19 mouse cellular contexts compared by ENCODE assay signal in the genomic region with DNA sequence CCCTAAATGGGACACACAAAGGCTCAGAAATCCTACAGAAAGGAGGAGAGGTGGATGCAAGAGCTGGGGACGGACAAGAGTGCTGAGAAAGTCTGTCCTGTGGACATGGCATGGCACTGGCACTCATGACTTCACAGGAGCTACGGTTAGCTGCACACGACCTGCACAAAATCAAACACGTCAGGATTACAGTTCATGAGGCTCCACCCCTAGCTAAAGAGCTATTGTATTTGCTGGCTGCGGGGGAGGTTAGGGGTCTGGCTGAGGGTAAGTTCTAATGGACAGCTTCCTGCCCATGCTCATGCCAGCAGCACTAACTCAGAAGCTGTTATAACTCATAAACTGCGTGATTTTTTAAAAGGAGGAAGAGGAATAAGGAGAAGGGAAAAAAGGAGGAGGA. TPM values are rescaled to one million over a fixed set of nuclear protein-coding genes. Genes with fewer than 3 reads are reported as not detected.
DNase-seq lines count a peak whose midpoint lies in the region; ATAC-seq and TF ChIP-seq lines count a peak whose summit lies in the region.
"Had no signal": no experiment of that assay in that cellular context is flagged by ENCODE, and none has a peak within 500 bp of the region (broad histone marks: within the 10 kb centered on the region; RNA-seq: fewer than 3 reads in every experiment).

No protein-coding gene starts in this region.

- H3K4me2 ChIP-seq in stomach, postnatal 0 days (replicated peaks; ENCODE audit: low read depth): no peak overlapping the region
- H3K4me2 ChIP-seq: limb, embryonic 12.5 days; midbrain, embryonic 11.5 days; neural tube, embryonic 15.5 days had no signal

- TF ChIP-seq CTCF in gastrocnemius, adult 2 months (IDR thresholded peaks at IDR 0.05): no peak
- no peak for TF ChIP-seq CTCF in kidney, adult 2 months (conservative IDR thresholded peaks at IDR 0.05; ENCODE audit: insufficient read depth, insufficient read length, low read depth, low read length)
- no peak for TF ChIP-seq CTCF in stomach, postnatal 0 days (IDR thresholded peaks at IDR 0.05; ENCODE audit: low read depth)

- H3K4me3 ChIP-seq in gastrocnemius, adult 2 months: no peak overlapping the region
- H3K4me3 ChIP-seq in kidney, adult 2 months (ENCODE audit: insufficient read depth, low read depth, low read length): no peak overlapping the region
- H3K4me3 ChIP-seq in stomach, postnatal 0 days (ENCODE audit: low read depth, low read length): no peak overlapping the region
- H3K4me3 ChIP-seq: limb, embryonic 12.5 days; neural tube, embryonic 15.5 days had no signal

- peak overlapping the region; percentile 2; the same call in 1 of the 2 replicates for H3K27ac ChIP-seq in gastrocnemius, adult 2 months
- H3K27ac ChIP-seq in kidney, adult 2 months (ENCODE audit: insufficient read depth, low read depth, low read length): no peak overlapping the region
- no peak overlapping the region for H3K27ac ChIP-seq in stomach, postnatal 0 days (replicated peaks)
- H3K27ac ChIP-seq: limb, embryonic 12.5 days; liver, embryonic 14.5 days; neural tube, embryonic 15.5 days had no signal

- ATAC-seq in stomach, postnatal 0 days (ENCODE audit: low FRiP score, low TSS enrichment): no peak
- ATAC-seq: forebrain, postnatal 0 days had no signal

- no peak for DNase-seq in gastrocnemius, adult 2 months
- DNase-seq in gastrocnemius, adult 18-20 months (ENCODE audit: low spot score): no peak
- peak; percentile 33 for DNase-seq in kidney, adult 2 months
- DNase-seq in kidney, adult 9 months: no peak
- peak; percentile 27 for DNase-seq in Muller cell, postnatal 12 days (ENCODE audit: inconsistent ontology term)
- DNase-seq in mesoderm, embryonic 11.5 days (ENCODE audit: low read depth, low spot score): peak; percentile 20
- DNase-seq in stomach, postnatal 0 days (ENCODE audit: low spot score): no peak
- DNase-seq in right cerebral cortex, postnatal 10 days (ENCODE audit: low spot score in 2 of 2): no peak
- DNase-seq: adrenal gland, postnatal 10 days; cerebellum, adult 9-10 months; forebrain, postnatal 0 days; gastrocnemius, postnatal 10 days; right cerebral cortex, adult 18-20 months; spleen, adult 18-20 months; thymus, postnatal 36 days had no signal

- H3K4me1 ChIP-seq in kidney, adult 2 months (ENCODE audit: control insufficient read depth, insufficient read depth, low read length): peaks cover 8% of the 10 kb centered on the region; the same call in 1 of the 2 replicates
- H3K4me1 ChIP-seq in stomach, postnatal 0 days (replicated peaks; ENCODE audit: control insufficient read depth, insufficient read depth): no peaks in the 10 kb centered on the region
- H3K4me1 ChIP-seq: neural tube, embryonic 15.5 days had no signal

- no peak for TF ChIP-seq EP300 in stomach, postnatal 0 days (optimal IDR thresholded peaks at IDR 0.05)

- H3K9ac ChIP-seq in stomach, postnatal 0 days (ENCODE audit: low read length): no peak overlapping the region
- H3K9ac ChIP-seq: forebrain, postnatal 0 days; limb, embryonic 12.5 days; liver, embryonic 14.5 days; neural tube, embryonic 15.5 days had no signal

- H3K9me3 ChIP-seq in stomach, postnatal 0 days (ENCODE audit: control insufficient read depth, low read length): no peaks in the 10 kb centered on the region
- H3K9me3 ChIP-seq: limb, embryonic 12.5 days; neural tube, embryonic 15.5 days had no signal

- WGBS in kidney, adult 2 months: 15% methylated on average over 6 of the region's 6 CpGs
- 31% methylated on average over 6 of the region's 6 CpGs for WGBS in stomach, postnatal 0 days

- TF ChIP-seq POLR2A in kidney, adult 2 months (IDR thresholded peaks at IDR 0.05; ENCODE audit: low read depth, low read length): no peak

- intact Hi-C loops in gastrocnemius, adult 2 months (cut with DNase I): no loop called here

- peaks cover 11% of the 10 kb centered on the region for H3K36me3 ChIP-seq in kidney, adult 2 months (ENCODE audit: control insufficient read depth, insufficient read depth, low read length)
- no peaks in the 10 kb centered on the region for H3K36me3 ChIP-seq in stomach, postnatal 0 days (ENCODE audit: control insufficient read depth, insufficient read depth, low read length)

- no peaks in the 10 kb centered on the region for H3K27me3 ChIP-seq in kidney, adult 2 months (replicated peaks; ENCODE audit: control insufficient read depth, insufficient read depth, low read length)
- no peaks in the 10 kb centered on the region for H3K27me3 ChIP-seq in stomach, postnatal 0 days (ENCODE audit: control insufficient read depth, insufficient read depth, low read length)
- H3K27me3 ChIP-seq: limb, embryonic 12.5 days; neural tube, embryonic 15.5 days had no signal

RNA-seq across cellular contexts. Expression of a gene that starts 56.8 kb away (rescaled TPM):
- total RNA-seq in gastrocnemius, adult 2 months (2021): 10 to 100 TPM; 57.2 to 63.8 TPM
- total RNA-seq in gastrocnemius, adult 18-20 months (2021): 10 to 100 TPM; 63.3 to 72.8 TPM
- polyA plus RNA-seq in kidney, adult 2 months (2012; rRNA removed): 74.9 and 75.0 TPM in 2 replicates
- polyA plus RNA-seq in stomach, postnatal 0 days (2015; fragmentation: Nextera tagmentation; extraction: Ambion mirVana): 18.1 and 19.7 TPM in 2 replicates

Comparison
In these comparisons a context has a peak if more than half of its experiments do, and no peak if none do; other contexts are left out.
1. DNase-seq: peak in kidney, adult 2 months (single experiment), Muller cell, postnatal 12 days (single experiment) and mesoderm, embryonic 11.5 days (single experiment); none in gastrocnemius, adult 2 months (single experiment), gastrocnemius, adult 18-20 months (single experiment), kidney, adult 9 months (single experiment), stomach, postnatal 0 days (single experiment) and right cerebral cortex, postnatal 10 days (0 of 2).